Mouse (Mus musculus): ENCODE measurements at regions not wholly inside any gene's neighbourhood (a gene's known extent, or its start where the extent isn't known, plus 50 kb on each side); places are given as distances from the start of the nearest gene placed in this dataset.

DNA sequence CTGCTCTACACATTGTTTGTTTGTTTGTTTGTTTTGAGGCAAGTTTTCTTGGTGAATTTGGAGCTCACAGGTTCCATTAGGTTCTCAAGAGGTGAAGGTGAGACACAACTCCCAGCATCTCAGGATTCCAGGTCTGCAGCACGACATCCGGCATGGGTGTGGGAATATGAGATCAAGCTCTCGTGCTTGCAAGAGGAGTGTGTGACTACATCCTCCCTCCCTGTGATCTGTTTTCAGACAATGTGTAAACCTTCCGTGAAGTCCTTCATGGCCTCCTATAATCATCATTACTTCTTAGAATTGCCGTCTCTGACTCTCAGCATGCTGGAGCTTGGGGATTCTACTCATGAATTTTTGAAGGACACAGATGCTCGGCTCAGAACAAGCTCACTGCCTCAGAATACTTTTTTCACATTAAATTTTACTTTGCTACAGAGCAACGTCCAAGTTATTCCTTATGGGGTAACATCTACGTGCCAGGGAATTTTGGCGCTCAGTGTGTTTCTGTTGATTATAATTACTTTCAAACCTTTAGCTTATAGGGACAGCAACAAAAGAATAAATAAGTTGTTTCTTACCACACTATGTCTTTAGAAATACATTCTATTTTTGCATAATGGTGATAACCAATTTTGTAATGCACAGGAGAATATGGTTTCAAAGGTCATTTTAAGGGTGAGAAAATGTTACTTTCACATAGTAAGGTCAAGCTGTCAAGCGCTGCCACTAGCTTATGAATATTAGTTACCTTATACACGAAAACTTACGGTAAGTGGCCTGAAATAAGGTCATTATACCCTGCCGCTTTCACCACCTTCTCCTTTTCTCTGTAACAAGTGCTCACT is 220.6 kb downstream of the Spry2 start:
- Histone ChIP-seq H3K4me1 (ENCODE audit: control insufficient read depth) (no peaks in the 10 kb centered on the region), H3K4me3 (replicated peaks) (no peak overlapping the region), H3K36me3 (ENCODE audit: control insufficient read depth) (no peaks in the 10 kb centered on the region), H3K27me3 (ENCODE audit: control insufficient read depth) (no peaks in the 10 kb centered on the region), H3K9me3 (ENCODE audit: control insufficient read depth, low read length) (peaks cover 2% of the 10 kb centered on the region)
- TF ChIP-seq GATA1 (IDR thresholded peaks at IDR 0.05; ENCODE audit: low read length) (no peak), TAL1 (IDR thresholded peaks at IDR 0.05; ENCODE audit: low read length) (no peak)

DNA sequence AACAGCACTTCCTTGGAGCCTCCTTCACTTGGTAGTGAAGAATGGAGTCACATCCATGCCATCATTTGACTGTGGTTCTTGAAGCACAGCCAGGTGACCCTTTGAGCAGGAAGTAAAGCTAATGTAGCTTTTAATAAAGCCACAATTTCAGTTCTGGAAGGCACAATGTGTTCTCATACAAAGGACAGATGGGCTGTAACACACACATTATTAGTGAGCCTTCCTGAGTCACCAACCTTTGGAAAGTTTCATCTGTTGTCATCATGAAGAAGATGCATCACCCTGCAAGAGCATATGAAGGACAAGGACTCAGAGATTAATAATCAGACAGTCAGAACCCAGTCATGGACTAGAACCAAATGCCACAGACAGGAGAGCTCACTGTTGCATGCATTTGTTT is 221.6 kb downstream of the Spry2 start:
- no peak overlapping the region for H3K4me3 ChIP-seq (replicated peaks)
- H3K27me3 ChIP-seq (ENCODE audit: control insufficient read depth), result no peaks in the 10 kb centered on the region
- H3K9me3 ChIP-seq (ENCODE audit: control insufficient read depth, low read length), result peaks cover 3% of the 10 kb centered on the region
- no peaks in the 10 kb centered on the region for H3K36me3 ChIP-seq (ENCODE audit: control insufficient read depth)
- TF ChIP-seq GATA1 (IDR thresholded peaks at IDR 0.05; ENCODE audit: low read length) (no peak), TAL1 (IDR thresholded peaks at IDR 0.05; ENCODE audit: low read length) (no peak)
- no peaks in the 10 kb centered on the region for H3K4me1 ChIP-seq (ENCODE audit: control insufficient read depth)

GRCm38 (mm10) chr14:105668969-105669368 is 227.7 kb downstream of the Spry2 start:
- Histone ChIP-seq H3K27me3 (ENCODE audit: control insufficient read depth) (no peaks in the 10 kb centered on the region), H3K36me3 (ENCODE audit: control insufficient read depth) (no peaks in the 10 kb centered on the region), H3K9me3 (ENCODE audit: control insufficient read depth, low read length) (peaks cover 3% of the 10 kb centered on the region), H3K4me1 (ENCODE audit: control insufficient read depth) (no peaks in the 10 kb centered on the region), H3K4me3 (replicated peaks) (no peak overlapping the region)
- TF ChIP-seq TAL1 (IDR thresholded peaks at IDR 0.05; ENCODE audit: low read length) (no peak), GATA1 (IDR thresholded peaks at IDR 0.05; ENCODE audit: low read length) (no peak)

GRCm38 (mm10) chr14:105664671-105665198 is 231.9 kb downstream of the Spry2 start:
- Histone ChIP-seq H3K9me3 (ENCODE audit: control insufficient read depth, low read length) (peaks cover 8% of the 10 kb centered on the region), H3K27me3 (ENCODE audit: control insufficient read depth) (no peaks in the 10 kb centered on the region), H3K4me1 (ENCODE audit: control insufficient read depth) (no peaks in the 10 kb centered on the region), H3K4me3 (replicated peaks) (no peak overlapping the region), H3K36me3 (ENCODE audit: control insufficient read depth) (no peaks in the 10 kb centered on the region)
- no peak for TF ChIP-seq TAL1 (IDR thresholded peaks at IDR 0.05; ENCODE audit: low read length)
- no peak for TF ChIP-seq GATA1 (IDR thresholded peaks at IDR 0.05; ENCODE audit: low read length)

GRCm38 (mm10) chr14:105663472-105663871 is 233.1 kb downstream of the Spry2 start:
- Histone ChIP-seq H3K9me3 (ENCODE audit: control insufficient read depth, low read length) (peaks cover 8% of the 10 kb centered on the region), H3K4me1 (ENCODE audit: control insufficient read depth) (no peaks in the 10 kb centered on the region), H3K27me3 (ENCODE audit: control insufficient read depth) (no peaks in the 10 kb centered on the region), H3K4me3 (replicated peaks) (no peak overlapping the region), H3K36me3 (ENCODE audit: control insufficient read depth) (no peaks in the 10 kb centered on the region)
- TF ChIP-seq TAL1 (IDR thresholded peaks at IDR 0.05; ENCODE audit: low read length) (no peak), GATA1 (IDR thresholded peaks at IDR 0.05; ENCODE audit: low read length) (no peak)

GRCm38 (mm10) chr14:105662839-105663238 is 233.8 kb downstream of the Spry2 start:
- Histone ChIP-seq H3K4me3 (replicated peaks) (no peak overlapping the region), H3K9me3 (ENCODE audit: control insufficient read depth, low read length) (peaks cover 8% of the 10 kb centered on the region), H3K36me3 (ENCODE audit: control insufficient read depth) (no peaks in the 10 kb centered on the region), H3K27me3 (ENCODE audit: control insufficient read depth) (no peaks in the 10 kb centered on the region), H3K4me1 (ENCODE audit: control insufficient read depth) (no peaks in the 10 kb centered on the region)
- TF ChIP-seq TAL1 (IDR thresholded peaks at IDR 0.05; ENCODE audit: low read length) (no peak), GATA1 (IDR thresholded peaks at IDR 0.05; ENCODE audit: low read length) (no peak)

- TF ChIP-seq GATA1 (IDR thresholded peaks at IDR 0.05; ENCODE audit: low read length) (no peak), TAL1 (IDR thresholded peaks at IDR 0.05; ENCODE audit: low read length) (no peak)
- no peaks in the 10 kb centered on the region for H3K27me3 ChIP-seq (ENCODE audit: control insufficient read depth)
- H3K36me3 ChIP-seq (ENCODE audit: control insufficient read depth), result no peaks in the 10 kb centered on the region
- H3K9me3 ChIP-seq (ENCODE audit: control insufficient read depth, low read length), result peaks cover 8% of the 10 kb centered on the region
- H3K4me3 ChIP-seq (replicated peaks), result no peak overlapping the region
- no peaks in the 10 kb centered on the region for H3K4me1 ChIP-seq (ENCODE audit: control insufficient read depth)
These were observed 238.3 kb downstream of the Spry2 start for GRCm38 (mm10) chr14:105658316-105658715.

- no peaks in the 10 kb centered on the region for H3K27me3 ChIP-seq (ENCODE audit: control insufficient read depth)
- H3K4me3 ChIP-seq (replicated peaks), result no peak overlapping the region
- TF ChIP-seq TAL1 (IDR thresholded peaks at IDR 0.05; ENCODE audit: low read length), result no peak
- no peak for TF ChIP-seq GATA1 (IDR thresholded peaks at IDR 0.05; ENCODE audit: low read length)
These were observed 249.5 kb downstream of the Spry2 start for GRCm38 (mm10) chr14:105647166-105647565.

DNA sequence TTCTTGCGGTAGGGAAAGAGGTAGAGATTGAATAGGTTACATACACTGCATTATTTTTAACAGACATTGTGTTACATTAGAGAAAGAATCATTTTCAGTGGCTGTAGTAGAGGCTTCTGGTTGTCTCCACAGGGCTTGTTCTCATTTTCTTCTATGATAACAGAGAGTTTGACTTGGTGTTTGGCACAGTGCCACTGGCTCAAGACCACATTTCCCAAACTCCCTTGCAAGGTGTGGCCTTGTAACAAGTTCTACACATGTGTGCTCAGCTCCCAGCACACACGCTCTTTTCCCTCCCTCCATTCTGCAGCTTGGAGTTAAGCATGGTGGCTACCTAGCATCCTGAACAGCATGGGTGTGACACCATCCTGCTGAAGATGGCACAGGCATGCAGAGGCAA is 252.2 kb downstream of the Spry2 start:
- TF ChIP-seq TAL1 (IDR thresholded peaks at IDR 0.05; ENCODE audit: low read length) (no peak), GATA1 (IDR thresholded peaks at IDR 0.05; ENCODE audit: low read length) (no peak)
- Histone ChIP-seq H3K27me3 (ENCODE audit: control insufficient read depth) (no peaks in the 10 kb centered on the region), H3K9me3 (ENCODE audit: control insufficient read depth, low read length) (peaks cover 14% of the 10 kb centered on the region), H3K4me3 (replicated peaks) (no peak overlapping the region), H3K36me3 (ENCODE audit: control insufficient read depth) (no peaks in the 10 kb centered on the region), H3K4me1 (ENCODE audit: control insufficient read depth) (no peaks in the 10 kb centered on the region)

More at GRCm38 (mm10) chr14:105647166-105647565, 249.5 kb downstream of the Spry2 start:
- no peaks in the 10 kb centered on the region for H3K36me3 ChIP-seq (ENCODE audit: control insufficient read depth)
- peaks cover 3% of the 10 kb centered on the region; the same call in 1 of the 2 replicates for H3K9me3 ChIP-seq (ENCODE audit: control insufficient read depth, low read length)
- no peaks in the 10 kb centered on the region for H3K4me1 ChIP-seq (ENCODE audit: control insufficient read depth)
